Mouse (Mus musculus) hindbrain, postnatal 0 days (tissue): ENCODE results near the gene Prkag2. TPM values are rescaled to one million over a fixed set of nuclear protein-coding genes. Genes with fewer than 3 reads are reported as not detected.

ENCODE experiments used
- ATAC-seq: fragments of 200-750 bp; cut with Nextera tagmentation; 2 replicates; pipeline ENCODE4 v1.8.0; 2017; ENCODE audit warnings: mild to moderate bottlenecking, moderate TSS enrichment, moderate library complexity
- DNase-seq: peaks from one replicate; pipeline ENCODE4 v3.0.0-alpha.2; 2015; ENCODE audit warnings: low spot score
- H3K27ac ChIP-seq: fragments of 300-500 bp; sonication (generic); 2 replicates; pipeline ENCODE4 v1.5.1; 2014; ENCODE audit warnings: mild to moderate bottlenecking
- H3K27me3 ChIP-seq: fragments of 300-500 bp; sonication (generic); 2 replicates; pipeline ENCODE4 v1.6.1; 2014; ENCODE audit warnings: low read length, mixed read lengths; ENCODE audit not compliant: insufficient read depth
- H3K36me3 ChIP-seq: fragments of 300-500 bp; sonication (generic); 2 replicates; pipeline ENCODE4 v1.6.1; 2014; ENCODE audit warnings: low read length, mixed read lengths; ENCODE audit not compliant: insufficient read depth
- H3K4me1 ChIP-seq: fragments of 300-500 bp; sonication (generic); 2 replicates; pipeline ENCODE4 v1.6.1; 2014; ENCODE audit warnings: antibody characterized with exemption, low read length, mixed read lengths; ENCODE audit not compliant: insufficient read depth
- H3K4me2 ChIP-seq: fragments of 300-500 bp; sonication (generic); 2 replicates; pipeline ENCODE4 v1.6.1; 2014; ENCODE audit warnings: low read depth, mild to moderate bottlenecking, low read length, moderate library complexity, mixed read lengths
- H3K4me3 ChIP-seq: fragments of 300-500 bp; sonication (generic); 2 replicates; pipeline ENCODE4 v1.5.1; 2014; ENCODE audit warnings: low read length
- H3K9ac ChIP-seq: fragments of 300-500 bp; sonication (generic); replicated peaks from 2 replicates; pipeline ENCODE4 v1.6.1; 2014; ENCODE audit warnings: mild to moderate bottlenecking, low read length, moderate library complexity, mixed read lengths
- H3K9me3 ChIP-seq: fragments of 300-500 bp; sonication (generic); 2 replicates; pipeline ENCODE4 v1.6.1; 2016; ENCODE audit warnings: low read length, mixed read lengths
- CTCF ChIP-seq: IDR thresholded peaks from 2 replicates; pipeline ENCODE4 v1.5.1; 2016; ENCODE audit warnings: antibody characterized with exemption, control low read depth, low read depth
- WGBS: fragments of 180-500 bp; shearing (Covaris S2); extraction: QIAGEN DNeasy Blood & Tissue Kit; methylation state at CpG from one replicate; pipeline ENCODE4 v1.1.7; 2014; 5-methylcytosine and 5-hydroxymethylcytosine counted together
- polyA plus RNA-seq: library from polyadenylated mRNA; unstranded; fragments of >200 nt; fragmentation: Nextera tagmentation; extraction: Ambion mirVana; gene quantifications from 2 replicates; pipeline ENCODE4 v1.2.1, GENCODE M21; 2015
- total RNA-seq: library from RNA; depleted of rRNA; stranded (reverse); fragments of >200 nt; gene quantifications from 2 replicates; pipeline ENCODE4 v1.2.3, GENCODE M21; 2014

The Prkag2 gene
- total and polyA plus RNA-seq, 2 experiments from 2014 or later, result 38.3 to 86.4 TPM

- Histone ChIP-seq H3K9ac (no peak overlapping the region), H3K27ac (no peak overlapping the region), H3K4me2 (no peak overlapping the region), H3K27me3 (no peaks in the 10 kb centered on the region), H3K36me3 (no peaks in the 10 kb centered on the region), H3K9me3 (no peaks in the 10 kb centered on the region), H3K4me1 (no peaks in the 10 kb centered on the region), H3K4me3 (no peak overlapping the region)
- no peak for ATAC-seq
- TF ChIP-seq CTCF, result no peak
- WGBS, result 69% methylated on average over 11 of the region's 11 CpGs
- DNase-seq, result no peak
Observed at GRCm38 (mm10) chr5:24969241-24969880, 131.1 kb downstream of the Prkag2 start.

- Histone ChIP-seq H3K4me2 (no peak overlapping the region), H3K9ac (no peak overlapping the region), H3K27me3 (no peaks in the 10 kb centered on the region), H3K4me3 (no peak overlapping the region), H3K9me3 (no peaks in the 10 kb centered on the region), H3K27ac (no peak overlapping the region), H3K4me1 (no peaks in the 10 kb centered on the region), H3K36me3 (no peaks in the 10 kb centered on the region)
- TF ChIP-seq CTCF, result no peak
- 37% methylated on average over 8 of the region's 8 CpGs for WGBS
- DNase-seq (no peak), ATAC-seq (0 out of 2 replicates have a peak, but pooled peaks have one; percentile 33)
Observed at GRCm38 (mm10) chr5:24968792-24969191, 131.7 kb downstream of the Prkag2 start.

- DNase-seq, result no peak
- H3K36me3 ChIP-seq, result no peaks in the 10 kb centered on the region
- 73% methylated on average over 7 of the region's 7 CpGs for WGBS
Observed at GRCm38 (mm10) chr5:24967898-24968535, 132.4 kb downstream of the Prkag2 start.

GRCm38 (mm10) chr5:24963776-24964175 is 136.7 kb downstream of the Prkag2 start:
- no peak for TF ChIP-seq CTCF
- no peak overlapping the region for H3K4me2 ChIP-seq
- no peaks in the 10 kb centered on the region for H3K36me3 ChIP-seq
- H3K27ac ChIP-seq, result no peak overlapping the region
- no peak for DNase-seq
- no peaks in the 10 kb centered on the region for H3K27me3 ChIP-seq
- H3K9me3 ChIP-seq, result no peaks in the 10 kb centered on the region
- peaks cover 6% of the 10 kb centered on the region; the same call in 1 of the 2 replicates for H3K4me1 ChIP-seq
- no peak for ATAC-seq
- WGBS, result 58% methylated on average over 4 of the region's 4 CpGs
- no peak overlapping the region for H3K4me3 ChIP-seq
- H3K9ac ChIP-seq, result no peak overlapping the region

More at GRCm38 (mm10) chr5:24967898-24968535, 132.4 kb downstream of the Prkag2 start:
- no peak for ATAC-seq
- TF ChIP-seq CTCF, result no peak
- Histone ChIP-seq H3K27ac (no peak overlapping the region), H3K9ac (no peak overlapping the region), H3K9me3 (no peaks in the 10 kb centered on the region), H3K27me3 (no peaks in the 10 kb centered on the region), H3K4me2 (no peak overlapping the region), H3K4me1 (no peaks in the 10 kb centered on the region), H3K4me3 (no peak overlapping the region)

GRCm38 (mm10) chr5:24960791-24961190 is 139.7 kb downstream of the Prkag2 start:
- TF ChIP-seq CTCF, result no peak
- Histone ChIP-seq H3K27me3 (no peaks in the 10 kb centered on the region), H3K9ac (no peak overlapping the region), H3K9me3 (no peaks in the 10 kb centered on the region), H3K36me3 (no peaks in the 10 kb centered on the region), H3K4me2 (no peak overlapping the region), H3K4me1 (peaks cover 6% of the 10 kb centered on the region; the same call in 1 of the 2 replicates), H3K27ac (no peak overlapping the region), H3K4me3 (no peak overlapping the region)
- 54% methylated on average over 5 of the region's 5 CpGs for WGBS
- peak; percentile 72; the same call in 1 of the 2 replicates for ATAC-seq
- peak; percentile 58 for DNase-seq

- H3K27ac ChIP-seq, result no peak overlapping the region
- no peaks in the 10 kb centered on the region for H3K36me3 ChIP-seq
- no peaks in the 10 kb centered on the region for H3K27me3 ChIP-seq
- no peak for DNase-seq
- WGBS, result 90% methylated on average over 3 of the region's 3 CpGs
- no peaks in the 10 kb centered on the region for H3K9me3 ChIP-seq
- no peak for TF ChIP-seq CTCF
- ATAC-seq, result no peak
- H3K4me1 ChIP-seq, result peaks cover 6% of the 10 kb centered on the region; the same call in 1 of the 2 replicates
- H3K4me3 ChIP-seq, result no peak overlapping the region
- no peak overlapping the region for H3K9ac ChIP-seq
- no peak overlapping the region for H3K4me2 ChIP-seq
Observed at GRCm38 (mm10) chr5:24959758-24960157, 140.7 kb downstream of the Prkag2 start.

- DNase-seq, result no peak
- no peak for ATAC-seq
- Histone ChIP-seq H3K4me1 (peaks cover 6% of the 10 kb centered on the region; the same call in 1 of the 2 replicates), H3K9ac (no peak overlapping the region), H3K36me3 (no peaks in the 10 kb centered on the region), H3K27ac (no peak overlapping the region), H3K27me3 (no peaks in the 10 kb centered on the region), H3K4me2 (no peak overlapping the region), H3K4me3 (no peak overlapping the region), H3K9me3 (no peaks in the 10 kb centered on the region)
- WGBS, result 89% methylated on average over 5 of the region's 5 CpGs
- TF ChIP-seq CTCF, result no peak
Observed at GRCm38 (mm10) chr5:24958596-24958995, 141.8 kb downstream of the Prkag2 start.
